Mouse (Mus musculus) heart, postnatal 0 days (tissue): ENCODE data around the gene Optc.

ENCODE experiments used
- CTCF ChIP-seq: IDR thresholded peaks from 2 replicates; pipeline ENCODE4 v1.5.1; 2016; ENCODE audit warnings: antibody characterized with exemption, control low read depth, low read depth
- EP300 ChIP-seq: IDR thresholded peaks from 2 replicates; pipeline ENCODE4 v1.6.1; 2016; ENCODE audit warnings: antibody characterized with exemption, low read depth

GRCm38 (mm10) chr1:133920401-133920800 lies 12.6 kb upstream of the Optc start:
- no peak for TF ChIP-seq CTCF
- no peak for TF ChIP-seq EP300
